Mouse (Mus musculus) forebrain, postnatal 0 days (tissue): Measurements from ENCODE around the gene Osbpl3. TPM values are rescaled to one million over a fixed set of nuclear protein-coding genes. Genes with fewer than 3 reads are reported as not detected.

ENCODE experiments used
- ATAC-seq: fragments of 200-750 bp; cut with Nextera tagmentation; 2 replicates; pipeline ENCODE4 v1.8.0; 2017; ENCODE audit warnings: mild to moderate bottlenecking, moderate library complexity
- DNase-seq: peaks from one replicate; pipeline ENCODE4 v3.0.0-alpha.2; 2015
- H3K27ac ChIP-seq: fragments of 300-500 bp; sonication (generic); 2 replicates; pipeline ENCODE4 v1.5.1; 2014; ENCODE audit warnings: low read depth, mild to moderate bottlenecking, antibody characterized with exemption, low read length, moderate library complexity, mixed read lengths
- H3K27me3 ChIP-seq: fragments of 300-500 bp; sonication (generic); 2 replicates; pipeline ENCODE4 v1.6.1; 2014; ENCODE audit warnings: mild to moderate bottlenecking, low read length, mixed read lengths; ENCODE audit not compliant: insufficient read depth
- H3K36me3 ChIP-seq: fragments of 300-500 bp; sonication (generic); 2 replicates; pipeline ENCODE4 v1.6.1; 2014; ENCODE audit warnings: mild to moderate bottlenecking, moderate library complexity; ENCODE audit not compliant: insufficient read depth
- H3K4me1 ChIP-seq: fragments of 300-500 bp; sonication (generic); 2 replicates; pipeline ENCODE4 v1.6.1; 2014; ENCODE audit warnings: antibody characterized with exemption; ENCODE audit not compliant: insufficient read depth
- H3K4me2 ChIP-seq: fragments of 300-500 bp; sonication (generic); 2 replicates; pipeline ENCODE4 v1.6.1; 2014; ENCODE audit warnings: low read depth, mild to moderate bottlenecking, moderate library complexity
- H3K4me3 ChIP-seq: fragments of 300-500 bp; sonication (generic); 2 replicates; pipeline ENCODE4 v1.5.1; 2014; ENCODE audit warnings: low read depth, low read length, mixed read lengths
- H3K9ac ChIP-seq: fragments of 300-500 bp; sonication (generic); 2 replicates; pipeline ENCODE4 v1.6.1; 2014; ENCODE audit warnings: mild to moderate bottlenecking
- H3K9me3 ChIP-seq: fragments of 300-500 bp; sonication (generic); 2 replicates; pipeline ENCODE4 v1.6.1; 2016; ENCODE audit warnings: low read length
- CTCF ChIP-seq: sonication (generic); IDR thresholded peaks from 2 replicates; pipeline ENCODE4 v1.5.1; 2016; ENCODE audit warnings: antibody characterized with exemption, control low read depth, low read depth
- WGBS: fragments of 180-500 bp; shearing (Covaris S2); extraction: QIAGEN DNeasy Blood & Tissue Kit; methylation state at CpG from one replicate; pipeline ENCODE4 v1.1.7; 2014; 5-methylcytosine and 5-hydroxymethylcytosine counted together
- polyA plus RNA-seq: library from polyadenylated mRNA; unstranded; fragments of >200 nt; fragmentation: Nextera tagmentation; extraction: Ambion mirVana; gene quantifications from 2 replicates; pipeline ENCODE4 v1.2.1, GENCODE M21; 2015
- total RNA-seq: library from RNA; depleted of rRNA; stranded (reverse); fragments of >200 nt; gene quantifications from 2 replicates; pipeline ENCODE4 v1.2.3, GENCODE M21; 2014

Osbpl3 gene
- total and polyA plus RNA-seq, 2 experiments from 2014 or later: 5.6 to 9.5 TPM

DNA sequence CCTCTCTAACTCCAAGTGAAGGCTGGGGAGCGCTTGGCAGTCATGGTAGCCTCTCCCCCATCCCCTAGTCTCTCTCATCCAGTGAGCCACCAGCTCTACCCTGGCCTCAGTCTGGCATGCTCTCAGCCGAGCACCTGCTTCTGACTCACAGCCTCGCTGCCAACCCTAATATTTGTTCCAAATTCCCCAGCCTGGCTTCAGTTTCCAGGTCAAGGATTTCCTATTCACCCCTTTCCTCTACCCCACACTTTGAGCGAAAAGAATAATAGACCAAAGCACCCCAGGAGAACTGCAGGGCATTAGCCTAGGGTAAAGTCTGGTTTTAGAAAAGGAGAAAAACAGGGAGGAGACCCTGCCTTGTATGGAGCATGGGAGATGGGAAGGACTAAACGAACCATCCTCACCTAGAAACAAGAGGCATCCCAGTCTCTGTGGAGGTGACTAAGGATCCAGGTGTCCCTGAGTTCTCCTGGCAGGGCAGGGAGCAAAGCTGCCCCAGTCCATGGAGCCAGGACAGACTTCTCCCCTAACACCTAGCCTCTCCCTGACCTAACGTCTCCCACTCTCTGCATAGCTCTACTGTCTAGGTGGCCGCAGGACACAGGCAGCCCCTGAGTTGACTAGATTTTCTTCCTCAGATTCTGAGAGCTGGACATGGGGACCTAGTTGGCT lies 60.2 kb downstream of the Osbpl3 start:
- no peak for TF ChIP-seq CTCF
- no peak overlapping the region for H3K9ac ChIP-seq
- WGBS: 58% methylated on average over 7 of the region's 7 CpGs
- no peak overlapping the region for H3K27ac ChIP-seq
- no peak for ATAC-seq
- no peaks in the 10 kb centered on the region for H3K4me1 ChIP-seq
- no peaks in the 10 kb centered on the region for H3K9me3 ChIP-seq
- no peak overlapping the region for H3K4me2 ChIP-seq
- no peak for DNase-seq
- no peak overlapping the region for H3K4me3 ChIP-seq
- H3K27me3 ChIP-seq: no peaks in the 10 kb centered on the region
- no peaks in the 10 kb centered on the region for H3K36me3 ChIP-seq

DNA sequence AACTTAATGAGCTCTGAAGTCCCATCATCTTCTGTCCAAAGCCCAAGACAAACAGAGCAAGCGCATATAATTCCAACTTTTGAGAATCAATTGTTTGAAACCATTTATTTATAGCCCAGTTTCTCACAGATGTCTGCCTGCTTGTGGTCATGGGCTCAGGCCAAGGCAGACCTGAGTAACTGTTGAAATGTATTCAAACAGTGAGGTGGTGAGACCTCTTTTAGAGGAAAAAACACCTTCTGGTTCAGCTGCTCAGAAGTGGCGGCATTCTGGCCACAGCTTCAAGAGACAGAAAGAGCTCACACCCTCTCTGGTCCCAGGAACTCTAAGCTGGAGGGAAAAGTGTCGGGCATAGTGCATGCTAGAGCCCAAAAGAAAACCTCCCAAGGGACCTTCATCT lies 61.6 kb downstream of the Osbpl3 start:
- no peaks in the 10 kb centered on the region for H3K4me1 ChIP-seq
- no peak overlapping the region for H3K9ac ChIP-seq
- no peak for TF ChIP-seq CTCF
- H3K36me3 ChIP-seq: no peaks in the 10 kb centered on the region
- no peaks in the 10 kb centered on the region for H3K9me3 ChIP-seq
- 84% methylated on average over 3 of the region's 3 CpGs for WGBS
- no peak for DNase-seq
- no peak overlapping the region for H3K4me2 ChIP-seq
- no peak for ATAC-seq
- H3K27me3 ChIP-seq: no peaks in the 10 kb centered on the region
- no peak overlapping the region for H3K4me3 ChIP-seq
- no peak overlapping the region for H3K27ac ChIP-seq

DNA sequence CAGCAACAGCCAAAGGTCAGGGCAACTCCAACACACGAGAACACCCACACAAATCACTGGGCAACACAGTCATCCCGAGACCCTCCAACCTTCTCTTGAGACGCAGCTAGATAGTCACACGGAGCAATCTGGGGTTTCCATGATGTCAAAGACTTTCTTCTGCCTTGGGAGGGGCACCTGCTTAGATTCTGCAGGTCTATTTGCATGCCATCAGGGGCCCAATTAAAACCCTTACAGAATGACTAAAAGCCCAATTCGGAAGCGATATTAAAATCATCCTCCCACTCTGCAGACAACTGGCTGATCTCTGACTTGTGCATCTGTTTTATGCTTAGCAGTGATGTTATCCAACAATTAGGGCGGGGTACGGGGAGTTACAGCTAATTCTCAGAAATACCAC lies 62.0 kb downstream of the Osbpl3 start:
- 90% methylated on average over 8 of the region's 8 CpGs for WGBS
- H3K4me3 ChIP-seq: no peak overlapping the region
- no peaks in the 10 kb centered on the region for H3K9me3 ChIP-seq
- ATAC-seq: no peak
- no peak for TF ChIP-seq CTCF
- no peak overlapping the region for H3K9ac ChIP-seq
- DNase-seq: no peak
- H3K27me3 ChIP-seq: no peaks in the 10 kb centered on the region
- H3K4me2 ChIP-seq: no peak overlapping the region
- no peaks in the 10 kb centered on the region for H3K4me1 ChIP-seq
- no peaks in the 10 kb centered on the region for H3K36me3 ChIP-seq
- H3K27ac ChIP-seq: no peak overlapping the region

DNA sequence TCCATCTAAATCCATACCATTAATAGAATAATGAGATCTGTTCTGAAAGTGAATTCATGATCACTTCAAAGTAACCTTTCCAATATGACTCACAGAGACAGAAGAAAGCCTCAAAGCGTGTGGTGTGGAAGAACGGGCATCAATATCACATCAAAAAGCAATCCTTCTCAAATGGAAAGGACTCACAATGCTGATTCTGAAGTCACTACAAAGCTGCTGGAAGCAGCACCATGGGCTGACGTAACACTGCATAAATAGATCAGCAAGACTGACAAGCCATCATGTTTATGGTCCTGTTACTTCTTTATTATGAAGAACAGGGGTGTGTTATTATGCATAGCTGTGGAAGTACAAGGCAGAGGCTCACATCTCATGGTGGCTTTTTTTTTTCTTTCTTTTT lies 64.0 kb downstream of the Osbpl3 start:
- Histone ChIP-seq H3K36me3 (no peaks in the 10 kb centered on the region), H3K4me1 (no peaks in the 10 kb centered on the region), H3K27me3 (no peaks in the 10 kb centered on the region), H3K4me3 (no peak overlapping the region), H3K9me3 (no peaks in the 10 kb centered on the region), H3K27ac (no peak overlapping the region), H3K9ac (no peak overlapping the region), H3K4me2 (no peak overlapping the region)
- 73% methylated on average over 3 of the region's 3 CpGs for WGBS
- ATAC-seq (no peak), DNase-seq (no peak)
- TF ChIP-seq CTCF: no peak

DNA sequence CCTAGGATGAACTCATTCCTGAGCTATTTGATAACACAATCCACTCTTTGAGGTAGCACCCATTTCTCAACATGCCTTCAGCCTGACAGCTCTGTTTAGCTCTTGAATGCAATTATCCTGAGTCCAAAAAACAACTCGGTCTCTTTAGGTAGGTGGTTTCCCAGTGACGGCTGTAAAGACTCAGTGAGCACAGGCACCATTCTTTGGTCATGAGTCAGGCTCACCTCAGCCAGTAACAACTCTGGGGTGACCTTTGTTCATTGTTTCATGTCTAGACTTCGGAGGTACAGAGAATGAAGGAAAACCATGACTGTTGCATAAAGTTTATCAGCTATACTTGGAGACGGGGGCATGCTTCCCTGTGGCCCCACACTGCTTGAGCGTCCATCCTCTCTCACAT lies 65.7 kb downstream of the Osbpl3 start:
- no peak for TF ChIP-seq CTCF
- no peaks in the 10 kb centered on the region for H3K36me3 ChIP-seq
- 77% methylated on average over 5 of the region's 5 CpGs for WGBS
- no peak overlapping the region for H3K9ac ChIP-seq
- no peaks in the 10 kb centered on the region for H3K9me3 ChIP-seq
- no peak overlapping the region for H3K27ac ChIP-seq
- no peak overlapping the region for H3K4me2 ChIP-seq
- ATAC-seq: no peak
- H3K4me1 ChIP-seq: no peaks in the 10 kb centered on the region
- DNase-seq: no peak
- H3K4me3 ChIP-seq: no peak overlapping the region
- H3K27me3 ChIP-seq: no peaks in the 10 kb centered on the region

DNA sequence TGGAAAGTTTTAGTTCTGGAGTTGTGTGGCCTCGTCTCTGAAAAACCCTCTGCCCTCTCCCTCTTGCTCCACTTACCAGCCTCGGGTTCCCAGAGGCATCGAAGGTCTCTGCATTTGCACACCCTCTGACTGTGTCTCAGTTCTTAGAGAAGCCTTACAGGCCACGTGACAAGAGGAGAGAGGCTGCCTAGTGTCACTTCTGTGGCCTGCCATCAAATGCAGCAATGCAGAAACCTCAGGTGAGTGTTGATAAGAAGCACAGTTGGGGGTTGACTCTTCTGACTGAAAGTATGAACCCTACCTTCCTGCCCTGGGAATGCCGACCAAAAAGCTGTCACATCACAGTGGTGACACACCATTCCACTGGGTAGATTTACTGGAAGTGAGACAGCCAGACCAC lies 68.4 kb downstream of the Osbpl3 start:
- 80% methylated on average over 5 of the region's 5 CpGs for WGBS
- no peaks in the 10 kb centered on the region for H3K9me3 ChIP-seq
- H3K4me3 ChIP-seq: no peak overlapping the region
- no peaks in the 10 kb centered on the region for H3K36me3 ChIP-seq
- no peak for DNase-seq
- no peaks in the 10 kb centered on the region for H3K4me1 ChIP-seq
- H3K27ac ChIP-seq: no peak overlapping the region
- TF ChIP-seq CTCF: no peak
- H3K27me3 ChIP-seq: no peaks in the 10 kb centered on the region
- H3K4me2 ChIP-seq: no peak overlapping the region
- ATAC-seq: no peak
- no peak overlapping the region for H3K9ac ChIP-seq

DNA sequence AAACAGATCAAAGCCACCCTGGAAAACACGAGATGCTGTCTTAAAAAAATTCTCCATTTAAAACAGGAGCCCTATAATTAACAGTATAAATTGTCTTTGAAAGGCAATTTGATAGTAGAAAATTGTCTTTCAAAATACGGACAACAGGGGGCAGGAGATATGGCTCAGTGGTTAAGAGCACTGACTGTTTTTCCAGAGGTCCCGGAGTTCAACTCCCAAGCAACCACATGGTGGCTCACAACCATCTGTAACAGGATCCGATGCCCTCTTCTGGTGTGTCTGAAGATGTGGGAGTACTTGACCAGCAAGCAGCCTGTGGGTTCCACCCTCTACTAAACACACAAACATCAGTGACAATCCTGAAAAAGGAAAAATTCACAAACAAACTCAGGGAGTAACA lies 69.5 kb downstream of the Osbpl3 start:
- no peak overlapping the region for H3K4me3 ChIP-seq
- H3K9ac ChIP-seq: no peak overlapping the region
- 0 out of 2 replicates have a peak, but pooled peaks cover 2% of the 10 kb centered on the region for H3K4me1 ChIP-seq
- H3K27ac ChIP-seq: no peak overlapping the region
- TF ChIP-seq CTCF: no peak
- no peaks in the 10 kb centered on the region for H3K27me3 ChIP-seq
- 83% methylated on average over 4 of the region's 4 CpGs for WGBS
- no peak for DNase-seq
- no peak for ATAC-seq
- H3K9me3 ChIP-seq: no peaks in the 10 kb centered on the region
- H3K36me3 ChIP-seq: no peaks in the 10 kb centered on the region
- no peak overlapping the region for H3K4me2 ChIP-seq
